Mouse (Mus musculus): ENCODE measurements around the gene Il10. TPM values are rescaled to one million over a fixed set of nuclear protein-coding genes. Genes with fewer than 3 reads are reported as not detected.

Gene Il10
- polyA plus RNA-seq, 1 experiment from 2014 or later: 4.4 TPM

GRCm38 (mm10) chr1:131048946-131049345 lies 29.3 kb downstream of the Il10 start:
- Histone ChIP-seq H3K36me3 (ENCODE audit: inconsistent target) (peaks cover 4% of the 10 kb centered on the region; the same call in 1 of the 2 replicates), H3K27ac (no peak overlapping the region), H3K4me3 (ENCODE audit: inconsistent target) (no peak overlapping the region), H3K79me2 (ENCODE audit: inconsistent target) (no peaks in the 10 kb centered on the region)
- WGBS (ENCODE audit: missing documents): 93% methylated on average over 8 of the region's 8 CpGs

GRCm38 (mm10) chr1:131049361-131049806 lies 29.7 kb downstream of the Il10 start:
- Histone ChIP-seq H3K4me3 (ENCODE audit: inconsistent target) (no peak overlapping the region), H3K79me2 (ENCODE audit: inconsistent target) (no peaks in the 10 kb centered on the region), H3K36me3 (ENCODE audit: inconsistent target) (peaks cover 8% of the 10 kb centered on the region), H3K27ac (no peak overlapping the region)
- WGBS (ENCODE audit: missing documents): 88% methylated on average over 5 of the region's 5 CpGs

DNA sequence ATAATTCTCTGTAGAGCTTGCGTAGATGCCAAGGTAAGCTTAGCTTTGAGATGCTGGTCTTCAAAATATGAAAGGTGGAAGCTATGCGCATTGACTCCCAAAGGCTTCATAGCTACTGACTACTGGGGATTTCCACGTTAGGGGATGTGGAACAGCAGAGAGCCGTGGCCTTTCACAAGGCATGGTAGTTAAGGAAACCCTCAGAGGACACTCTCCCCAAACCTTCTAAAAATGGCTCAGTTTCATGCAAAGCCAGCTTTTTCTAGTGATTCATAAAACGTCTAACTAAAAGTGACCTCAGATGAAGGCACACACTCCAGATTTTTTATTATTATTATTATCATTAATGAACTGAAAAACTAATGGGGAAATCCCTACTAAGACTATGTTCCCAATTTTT lies 30.4 kb downstream of the Il10 start:
- WGBS (ENCODE audit: missing documents): 85% methylated on average over 5 of the region's 5 CpGs
- Histone ChIP-seq H3K27ac (no peak overlapping the region), H3K4me3 (ENCODE audit: inconsistent target) (no peak overlapping the region), H3K79me2 (ENCODE audit: inconsistent target) (no peaks in the 10 kb centered on the region), H3K36me3 (ENCODE audit: inconsistent target) (peaks cover 15% of the 10 kb centered on the region)

DNA sequence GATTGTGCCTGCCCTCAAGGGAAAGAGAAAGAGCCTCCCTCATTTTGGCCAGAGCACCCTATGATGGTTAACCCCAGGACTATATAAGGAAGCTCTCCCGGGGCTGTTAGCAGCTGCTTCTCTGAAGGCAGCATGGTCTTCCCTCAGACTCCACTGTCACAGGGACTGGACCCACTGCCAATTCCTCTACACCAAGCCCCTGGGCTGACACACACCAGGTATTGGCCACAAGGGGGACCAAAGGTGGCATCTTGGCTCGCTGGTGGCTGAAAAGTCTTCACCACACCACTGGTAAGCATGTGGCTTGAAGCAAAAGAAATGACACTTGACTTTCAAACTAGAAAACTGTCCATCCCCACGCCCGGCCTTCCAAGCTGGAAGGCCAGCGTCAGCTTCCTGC lies 31.0 kb downstream of the Il10 start:
- H3K79me2 ChIP-seq (ENCODE audit: inconsistent target): no peaks in the 10 kb centered on the region
- no peak overlapping the region for H3K27ac ChIP-seq
- WGBS (ENCODE audit: missing documents): 86% methylated on average over 5 of the region's 5 CpGs
- no peak overlapping the region for H3K4me3 ChIP-seq (ENCODE audit: inconsistent target)
- peaks cover 21% of the 10 kb centered on the region for H3K36me3 ChIP-seq (ENCODE audit: inconsistent target)

GRCm38 (mm10) chr1:131051073-131051472 lies 31.4 kb downstream of the Il10 start:
- Histone ChIP-seq H3K4me3 (ENCODE audit: inconsistent target) (no peak overlapping the region), H3K79me2 (ENCODE audit: inconsistent target) (no peaks in the 10 kb centered on the region), H3K27ac (no peak overlapping the region), H3K36me3 (ENCODE audit: inconsistent target) (peaks cover 25% of the 10 kb centered on the region)
- WGBS (ENCODE audit: missing documents): 89% methylated on average over 7 of the region's 7 CpGs

DNA sequence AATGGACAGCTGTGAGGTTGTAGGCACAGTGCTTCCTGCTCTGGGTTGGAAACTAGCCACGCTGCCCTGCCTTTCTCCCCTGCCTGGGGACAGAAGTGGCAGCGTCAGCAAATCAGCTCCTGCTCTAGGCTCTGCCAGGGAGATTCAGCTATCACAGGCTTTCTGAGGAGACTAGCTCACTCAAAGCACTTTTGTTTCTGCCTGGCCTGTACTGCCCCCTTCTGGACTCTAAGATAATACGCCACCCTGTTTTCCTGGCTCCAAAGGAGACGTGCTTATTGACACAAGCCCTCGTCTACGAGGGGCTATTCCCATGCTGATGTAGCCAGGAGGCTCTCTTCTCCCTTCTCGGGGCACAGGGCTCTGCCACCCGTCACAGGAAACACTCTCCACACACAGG lies 33.6 kb downstream of the Il10 start:
- Histone ChIP-seq H3K27ac (no peak overlapping the region), H3K79me2 (ENCODE audit: inconsistent target) (peaks cover 21% of the 10 kb centered on the region), H3K4me3 (ENCODE audit: inconsistent target) (no peak overlapping the region), H3K36me3 (ENCODE audit: inconsistent target) (peaks cover 47% of the 10 kb centered on the region)
- 31% methylated on average over 8 of the region's 8 CpGs for WGBS (ENCODE audit: missing documents)

- H3K36me3 ChIP-seq (ENCODE audit: inconsistent target): peaks cover 50% of the 10 kb centered on the region
- H3K27ac ChIP-seq: no peak overlapping the region
- H3K79me2 ChIP-seq (ENCODE audit: inconsistent target): peaks cover 26% of the 10 kb centered on the region
- no peak overlapping the region for H3K4me3 ChIP-seq (ENCODE audit: inconsistent target)
- WGBS (ENCODE audit: missing documents): 75% methylated on average over 4 of the region's 4 CpGs
These were observed 34.0 kb downstream of the Il10 start for GRCm38 (mm10) chr1:131053656-131054055.

GRCm38 (mm10) chr1:131054251-131054650 lies 34.6 kb downstream of the Il10 start:
- 89% methylated on average over 4 of the region's 4 CpGs for WGBS (ENCODE audit: missing documents)
- H3K27ac ChIP-seq: no peak overlapping the region
- peaks cover 50% of the 10 kb centered on the region for H3K36me3 ChIP-seq (ENCODE audit: inconsistent target)
- H3K4me3 ChIP-seq (ENCODE audit: inconsistent target): no peak overlapping the region
- H3K79me2 ChIP-seq (ENCODE audit: inconsistent target): peaks cover 32% of the 10 kb centered on the region

GRCm38 (mm10) chr1:131058431-131058830 lies 38.8 kb downstream of the Il10 start:
- H3K36me3 ChIP-seq (ENCODE audit: inconsistent target): peaks cover 50% of the 10 kb centered on the region

GRCm38 (mm10) chr1:131059411-131059810 lies 39.8 kb downstream of the Il10 start:
- 100% methylated on average over 1 of the region's 1 CpGs for WGBS (ENCODE audit: missing documents)

More at GRCm38 (mm10) chr1:131058431-131058830, 38.8 kb downstream of the Il10 start:
- Histone ChIP-seq H3K79me2 (ENCODE audit: inconsistent target) (peaks cover 73% of the 10 kb centered on the region), H3K4me3 (ENCODE audit: inconsistent target) (no peak overlapping the region), H3K27ac (no peak overlapping the region)
- 96% methylated on average over 7 of the region's 7 CpGs for WGBS (ENCODE audit: missing documents)

GRCm38 (mm10) chr1:131059841-131060240 lies 40.2 kb downstream of the Il10 start:
- WGBS (ENCODE audit: missing documents): 97% methylated on average over 5 of the region's 5 CpGs
- no peak overlapping the region for H3K4me3 ChIP-seq (ENCODE audit: inconsistent target)
- H3K79me2 ChIP-seq (ENCODE audit: inconsistent target): peaks cover 87% of the 10 kb centered on the region
- H3K27ac ChIP-seq: no peak overlapping the region
- H3K36me3 ChIP-seq (ENCODE audit: inconsistent target): peaks cover 37% of the 10 kb centered on the region

More at GRCm38 (mm10) chr1:131059411-131059810, 39.8 kb downstream of the Il10 start:
- no peak overlapping the region for H3K4me3 ChIP-seq (ENCODE audit: inconsistent target)
- no peak overlapping the region for H3K27ac ChIP-seq
- peaks cover 83% of the 10 kb centered on the region for H3K79me2 ChIP-seq (ENCODE audit: inconsistent target)
- H3K36me3 ChIP-seq (ENCODE audit: inconsistent target): peaks cover 42% of the 10 kb centered on the region

- H3K4me3 ChIP-seq (ENCODE audit: inconsistent target): no peak overlapping the region
These were observed 40.9 kb downstream of the Il10 start for GRCm38 (mm10) chr1:131060290-131061253.

GRCm38 (mm10) chr1:131061740-131062254 lies 42.2 kb downstream of the Il10 start:
- Histone ChIP-seq H3K36me3 (ENCODE audit: inconsistent target) (peaks cover 18% of the 10 kb centered on the region), H3K27ac (no peak overlapping the region), H3K79me2 (ENCODE audit: inconsistent target) (peaks cover 97% of the 10 kb centered on the region), H3K4me3 (ENCODE audit: inconsistent target) (no peak overlapping the region)
- WGBS (ENCODE audit: missing documents): 82% methylated on average over 7 of the region's 7 CpGs

More at GRCm38 (mm10) chr1:131060290-131061253, 40.9 kb downstream of the Il10 start:
- H3K36me3 ChIP-seq (ENCODE audit: inconsistent target): peaks cover 30% of the 10 kb centered on the region
- 63% methylated on average over 13 of the region's 13 CpGs for WGBS (ENCODE audit: missing documents)
- H3K27ac ChIP-seq: no peak overlapping the region
- peaks cover 95% of the 10 kb centered on the region for H3K79me2 ChIP-seq (ENCODE audit: inconsistent target)

DNA sequence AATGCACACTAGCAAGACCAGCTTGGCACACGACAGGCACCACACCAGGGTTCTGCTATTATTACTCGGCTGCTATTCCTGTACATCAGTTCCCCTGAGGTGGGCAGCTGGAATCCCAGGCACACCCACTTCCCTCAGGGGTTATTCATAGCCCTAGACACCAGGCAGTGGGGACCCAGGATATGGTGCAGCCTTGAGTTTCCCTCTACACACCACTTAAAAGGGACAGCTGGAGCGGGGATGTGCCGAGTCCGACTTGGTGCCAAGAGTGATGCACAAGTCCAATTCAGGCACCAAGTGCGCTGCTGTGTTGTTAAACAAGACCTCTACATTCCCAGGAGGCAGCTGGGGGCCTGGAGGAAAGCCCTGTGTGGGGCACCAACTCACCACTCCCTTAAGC lies 43.2 kb downstream of the Il10 start:
- Histone ChIP-seq H3K27ac (no peak overlapping the region), H3K4me3 (ENCODE audit: inconsistent target) (no peak overlapping the region), H3K36me3 (ENCODE audit: inconsistent target) (peaks cover 8% of the 10 kb centered on the region; the same call in 1 of the 2 replicates), H3K79me2 (ENCODE audit: inconsistent target) (peaks cover 97% of the 10 kb centered on the region)
- WGBS (ENCODE audit: missing documents): 78% methylated on average over 6 of the region's 6 CpGs

- no peaks in the 10 kb centered on the region for H3K36me3 ChIP-seq (ENCODE audit: inconsistent target)
- no peak overlapping the region for H3K27ac ChIP-seq
- WGBS (ENCODE audit: missing documents): 97% methylated on average over 6 of the region's 6 CpGs
- peaks cover 97% of the 10 kb centered on the region for H3K79me2 ChIP-seq (ENCODE audit: inconsistent target)
- no peak overlapping the region for H3K4me3 ChIP-seq (ENCODE audit: inconsistent target)
These were observed 44.6 kb downstream of the Il10 start for GRCm38 (mm10) chr1:131064202-131064601.

Data from macrophage (primary cell).